Mouse (Mus musculus) cerebellum, adult 2 months (tissue): ENCODE results near the gene Fcer1a. TPM values are rescaled to one million over a fixed set of nuclear protein-coding genes. Genes with fewer than 3 reads are reported as not detected.
"Not testable (repeated sequence)": the region's sequence is repeated elsewhere in the genome, so short reads cannot be mapped to it uniquely, and the experiment has no call there.

Experiments
- DNase-seq, 2 experiments: peaks; one replicate each; pipeline ENCODE4 v3.0.0; 2021
- H3K27ac ChIP-seq: fragments of 200-500 bp; 2 replicates; pipeline ENCODE4 v1.5.1; 2012; ENCODE audit warnings: low read length, control low read depth, inconsistent platforms; ENCODE audit not compliant: insufficient read depth
- H3K27me3 ChIP-seq: fragments of 200-500 bp; 2 replicates; pipeline ENCODE4 v1.6.1; 2012; ENCODE audit warnings: inconsistent platforms, mild to moderate bottlenecking, low read length, moderate library complexity; ENCODE audit not compliant: control insufficient read depth, insufficient read depth
- H3K4me1 ChIP-seq: fragments of 200-500 bp; 2 replicates; pipeline ENCODE4 v1.6.1; 2011; ENCODE audit warnings: low read length; ENCODE audit not compliant: control insufficient read depth, insufficient read depth
- H3K4me3 ChIP-seq: fragments of 200-500 bp; replicated peaks from 2 replicates; pipeline ENCODE3; 2011; ENCODE audit warnings: mild to moderate bottlenecking, low read depth, low read length, control low read depth; ENCODE audit not compliant: insufficient read depth
- CTCF ChIP-seq: fragments of 200-500 bp; IDR thresholded peaks from 2 replicates; pipeline ENCODE4 v1.5.1; 2011; ENCODE audit warnings: low read depth, mild to moderate bottlenecking, control low read depth, low read length, moderate library complexity, borderline replicate concordance; ENCODE audit not compliant: insufficient read depth
- POLR2A ChIP-seq: fragments of 200-500 bp; IDR thresholded peaks from 2 replicates; pipeline ENCODE4 v1.6.1; 2011; ENCODE audit warnings: low read length, control low read depth, borderline replicate concordance; ENCODE audit not compliant: insufficient read depth
- WGBS: fragments of 180-500 bp; shearing (Covaris S2); methylation state at CpG from one replicate; pipeline ENCODE4 v1.1.7; 2018; 5-methylcytosine and 5-hydroxymethylcytosine counted together
- polyA plus RNA-seq: library from polyadenylated mRNA; depleted of rRNA; stranded (reverse); fragments of >200 nt; gene quantifications from 2 replicates; pipeline ENCODE4 v1.2.3, GENCODE M21; 2012; rRNA removed

Fcer1a gene
- polyA plus RNA-seq = not detected in 2 replicates

DNA sequence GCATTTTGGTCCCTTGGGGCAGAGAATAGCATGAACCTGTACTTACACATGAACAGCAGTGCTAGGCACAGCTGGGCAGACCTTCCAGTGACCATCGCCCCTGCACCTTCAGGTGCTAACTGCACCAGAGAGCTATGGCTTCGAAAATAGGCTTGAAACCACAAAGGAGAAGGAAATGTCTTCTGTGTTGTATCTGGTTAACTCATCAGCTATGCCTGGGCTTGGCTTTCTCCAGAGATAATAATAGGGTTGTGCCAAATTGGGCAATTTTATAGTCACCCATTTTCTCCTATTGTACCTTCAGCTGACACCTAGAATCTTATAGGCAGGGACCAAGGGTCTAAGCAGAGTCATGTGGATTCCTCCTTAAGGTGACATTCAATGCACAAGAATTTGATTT is at the start of gene Fcer1a:
Fcer1a (minus strand) TSS at position 134 of the 400 bp plus-strand sequence.
- no peak within 1 kb of the TSS for H3K27ac ChIP-seq
- DNase-seq = no peak
- H3K27me3 ChIP-seq = no peaks in the 10 kb centered on the region
- WGBS = 92% methylated on average over 2 of the region's 2 CpGs
- H3K4me1 ChIP-seq = no peaks in the 10 kb centered on the region
- no peak within 1 kb of the TSS for H3K4me3 ChIP-seq
- TF ChIP-seq POLR2A (no peak), CTCF (no peak)

DNA sequence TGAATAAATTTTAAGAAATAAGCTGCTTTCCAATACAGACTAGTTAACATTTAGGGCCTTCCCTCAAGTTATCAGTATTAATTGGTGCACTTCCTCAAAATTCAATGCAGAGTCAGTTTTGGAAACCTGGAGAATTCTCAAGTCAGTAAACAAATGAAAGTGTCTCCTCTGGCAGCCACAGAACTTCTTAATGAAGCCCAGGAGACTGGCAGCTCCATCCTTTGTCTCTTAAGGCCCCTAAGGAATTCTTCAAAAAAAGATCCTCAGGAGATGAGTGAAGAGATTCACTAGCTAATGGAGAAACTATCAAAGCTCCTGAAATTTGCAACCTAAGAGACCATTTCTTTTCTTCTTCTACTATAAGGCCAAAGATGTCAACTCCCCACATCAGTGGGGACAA is 38.7 kb upstream of the Fcer1a start, which contains the start of gene Olfr418:
Olfr418 (plus strand) TSS at position 301 of the 400 bp plus-strand sequence.
- H3K4me1 ChIP-seq = no peaks in the 10 kb centered on the region
- no peaks in the 10 kb centered on the region for H3K27me3 ChIP-seq
- no peak for DNase-seq
- no peak within 1 kb of the TSS for H3K4me3 ChIP-seq
- H3K27ac ChIP-seq = no peak within 1 kb of the TSS
- TF ChIP-seq CTCF (no peak), POLR2A (no peak)

DNA sequence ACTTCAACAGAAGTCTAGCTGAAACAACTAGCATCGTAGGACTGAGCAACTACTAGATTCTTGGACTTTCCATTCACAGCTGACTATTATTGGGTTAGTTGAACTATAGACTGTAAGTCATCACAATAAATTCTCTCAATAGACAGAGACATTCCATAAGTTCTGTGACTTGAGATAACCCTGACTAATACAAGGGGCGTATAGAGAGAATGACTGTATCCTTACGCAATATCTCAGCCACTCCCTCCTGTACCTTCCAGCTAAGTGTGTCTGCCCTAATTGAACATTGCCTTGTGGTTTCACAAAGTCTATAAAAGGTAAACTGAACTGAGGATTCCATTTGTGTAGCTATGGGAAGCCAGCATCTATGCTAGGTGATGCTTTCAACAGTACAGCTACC is 22.9 kb upstream of the Fcer1a start:
- WGBS = 93% methylated on average over 3 of the region's 3 CpGs
- H3K4me3 ChIP-seq = no peak overlapping the region
- H3K27me3 ChIP-seq = no peaks in the 10 kb centered on the region
- H3K27ac ChIP-seq = no peak overlapping the region
- no peak for DNase-seq
- TF ChIP-seq POLR2A (no peak), CTCF (no peak)
- H3K4me1 ChIP-seq = no peaks in the 10 kb centered on the region

DNA sequence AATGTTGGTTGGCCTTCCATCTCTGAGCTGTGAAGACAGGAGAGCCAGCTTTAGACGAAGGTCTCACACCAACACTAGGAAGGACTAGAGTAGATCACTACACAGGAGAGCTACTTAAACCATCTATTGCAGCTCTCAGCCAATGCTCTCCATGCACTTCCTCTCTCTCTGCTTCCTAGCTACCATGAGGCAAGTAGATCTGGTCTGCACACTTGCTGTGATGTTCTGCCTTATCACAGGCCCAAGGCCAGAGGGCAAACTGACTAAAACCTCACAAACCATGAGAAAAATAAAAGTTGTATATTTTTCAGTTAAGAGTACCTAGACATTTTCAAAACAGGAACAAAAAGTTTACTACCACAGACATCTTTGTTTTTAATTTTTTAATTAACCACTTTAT is 10.0 kb upstream of the Fcer1a start:
- H3K4me1 ChIP-seq, DNase-seq, H3K27me3 ChIP-seq, H3K4me3 ChIP-seq, H3K27ac ChIP-seq: not testable (repeated sequence)
- 77% methylated on average over 1 of the region's 1 CpGs for WGBS

DNA sequence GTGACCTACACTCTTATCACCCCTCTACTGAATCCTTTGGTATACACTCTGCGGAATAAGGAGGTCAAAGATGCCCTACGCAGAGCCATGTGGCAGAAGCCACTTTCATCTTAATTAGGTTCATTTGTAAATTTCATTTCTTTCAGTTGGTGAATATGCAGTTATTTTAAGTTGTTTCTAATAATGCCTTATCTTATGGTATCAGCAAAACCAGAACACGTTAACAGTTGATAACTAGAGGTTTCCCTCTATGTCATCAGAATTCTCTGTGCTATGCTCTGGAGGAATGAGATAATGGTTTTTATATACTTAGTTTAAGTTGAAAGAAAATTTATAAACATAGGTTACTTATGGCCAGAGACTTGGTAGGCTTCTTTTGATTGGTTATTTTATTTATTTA is 10.5 kb downstream of the Fcer1a start:
- TF ChIP-seq POLR2A = no peak
- TF ChIP-seq CTCF = no peak
- Histone ChIP-seq H3K27ac (no peak overlapping the region), H3K4me1 (no peaks in the 10 kb centered on the region), H3K27me3 (no peaks in the 10 kb centered on the region), H3K4me3 (no peak overlapping the region)
- 93% methylated on average over 3 of the region's 3 CpGs for WGBS
- DNase-seq = no peak

- H3K4me1 ChIP-seq = no peaks in the 10 kb centered on the region
- TF ChIP-seq POLR2A (no peak), CTCF (no peak)
- H3K4me3 ChIP-seq = no peak within 1 kb of the TSS
- WGBS = 83% methylated on average over 5 of the region's 5 CpGs
- H3K27ac ChIP-seq = no peak within 1 kb of the TSS
- no peak for DNase-seq
- no peaks in the 10 kb centered on the region for H3K27me3 ChIP-seq
These were observed 14.9 kb downstream of the Fcer1a start, which contains the start of gene Olfr1404 for GRCm38 (mm10) chr1:173212092-173212491. TSS of gene Olfr1404 (plus strand) at chr1:173212392.

- 83% methylated on average over 5 of the region's 5 CpGs for WGBS
- no peaks in the 10 kb centered on the region for H3K27me3 ChIP-seq
These were observed 29.5 kb downstream of the Fcer1a start, which contains the start of gene Olfr218 for GRCm38 (mm10) chr1:173197508-173197907. TSS of gene Olfr218 (plus strand) at chr1:173197808.

DNA sequence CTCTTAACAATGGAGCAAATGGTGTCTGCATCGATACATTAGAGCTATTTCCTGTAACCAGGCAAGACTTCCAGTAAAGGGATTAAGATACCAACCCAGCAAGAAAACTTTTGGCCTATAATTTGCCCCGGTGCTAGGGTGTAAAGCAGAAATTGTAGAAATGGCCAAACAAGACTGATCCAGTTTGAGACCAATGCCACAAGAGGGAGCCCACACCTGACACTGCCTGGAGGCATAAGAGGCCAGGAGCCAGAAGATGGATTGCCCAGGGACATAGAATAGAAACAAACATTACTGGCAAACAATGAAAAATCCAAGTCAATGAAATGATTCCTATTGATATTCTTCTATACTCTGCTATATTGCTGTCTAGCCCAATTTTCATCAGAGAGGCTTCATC is 30.7 kb downstream of the Fcer1a start:
- no peak overlapping the region for H3K4me3 ChIP-seq
- no peaks in the 10 kb centered on the region for H3K4me1 ChIP-seq
- no peak overlapping the region for H3K27ac ChIP-seq
- H3K27me3 ChIP-seq = no peaks in the 10 kb centered on the region
- TF ChIP-seq POLR2A (no peak), CTCF (no peak)
- WGBS = 84% methylated on average over 2 of the region's 2 CpGs
- no peak for DNase-seq

More at GRCm38 (mm10) chr1:173197508-173197907, 29.5 kb downstream of the Fcer1a start, which contains the start of gene Olfr218:
- H3K4me3 ChIP-seq = no peak within 1 kb of the TSS
- no peak within 1 kb of the TSS for H3K27ac ChIP-seq
- no peak for DNase-seq
- TF ChIP-seq CTCF = no peak
- no peak for TF ChIP-seq POLR2A
- H3K4me1 ChIP-seq = no peaks in the 10 kb centered on the region

DNA sequence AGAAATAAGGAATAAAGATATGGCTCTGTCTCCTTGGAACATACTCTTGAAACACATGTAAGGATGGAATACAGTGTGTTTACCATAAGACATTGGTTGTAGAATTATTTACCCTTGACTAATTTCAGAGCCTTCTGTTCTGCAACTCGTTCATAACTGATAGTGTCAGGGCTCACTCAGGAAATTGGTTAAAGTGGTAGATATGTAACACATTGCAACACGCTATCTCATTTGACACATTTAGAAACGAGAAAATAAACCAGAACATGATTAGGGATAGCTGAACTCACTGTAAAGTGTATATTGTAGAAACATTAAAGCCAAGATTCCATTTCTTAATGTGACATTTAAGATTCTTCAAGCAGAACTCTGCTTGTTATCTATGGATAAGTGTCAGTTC is 35.0 kb downstream of the Fcer1a start:
- H3K27ac ChIP-seq = no peak overlapping the region
- H3K4me1 ChIP-seq = no peaks in the 10 kb centered on the region
- WGBS = 71% methylated on average over 3 of the region's 3 CpGs
- H3K4me3 ChIP-seq = no peak overlapping the region
- no peaks in the 10 kb centered on the region for H3K27me3 ChIP-seq
- DNase-seq = no peak
- no peak for TF ChIP-seq POLR2A
